Mouse (Mus musculus) adrenal gland, adult (tissue): ENCODE data around the gene Ssbp2.

Source experiments
- DNase-seq, 2 experiments: peaks; one replicate each; pipeline ENCODE4 v3.0.0; 2022 to 2023; ENCODE audit warnings: low spot score in 1 of 2; ENCODE audit not compliant: inconsistent age in 2 of 2

Gene Ssbp2

DNA sequence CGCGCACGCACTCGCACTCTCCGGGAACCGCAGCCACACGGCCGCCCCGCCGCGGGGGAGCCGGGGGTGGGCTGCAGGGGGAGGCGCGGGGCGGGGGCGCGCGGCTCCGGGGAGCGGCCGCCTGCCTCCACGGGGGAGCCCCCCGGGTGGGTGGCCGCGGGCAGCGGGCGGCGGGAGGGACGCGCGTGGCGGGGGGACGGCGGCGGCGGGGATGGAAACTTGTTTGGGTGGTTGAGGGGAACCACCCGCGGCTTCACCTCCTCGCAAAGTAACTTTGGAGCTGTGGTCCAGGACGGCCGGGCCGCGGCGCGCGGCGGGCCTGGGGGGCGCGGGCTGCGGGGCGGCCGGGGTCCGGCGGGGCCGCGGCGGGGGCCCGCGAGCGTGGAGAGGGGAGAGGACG lies 1.2 kb downstream of the Ssbp2 start:
- no peak for DNase-seq

DNA sequence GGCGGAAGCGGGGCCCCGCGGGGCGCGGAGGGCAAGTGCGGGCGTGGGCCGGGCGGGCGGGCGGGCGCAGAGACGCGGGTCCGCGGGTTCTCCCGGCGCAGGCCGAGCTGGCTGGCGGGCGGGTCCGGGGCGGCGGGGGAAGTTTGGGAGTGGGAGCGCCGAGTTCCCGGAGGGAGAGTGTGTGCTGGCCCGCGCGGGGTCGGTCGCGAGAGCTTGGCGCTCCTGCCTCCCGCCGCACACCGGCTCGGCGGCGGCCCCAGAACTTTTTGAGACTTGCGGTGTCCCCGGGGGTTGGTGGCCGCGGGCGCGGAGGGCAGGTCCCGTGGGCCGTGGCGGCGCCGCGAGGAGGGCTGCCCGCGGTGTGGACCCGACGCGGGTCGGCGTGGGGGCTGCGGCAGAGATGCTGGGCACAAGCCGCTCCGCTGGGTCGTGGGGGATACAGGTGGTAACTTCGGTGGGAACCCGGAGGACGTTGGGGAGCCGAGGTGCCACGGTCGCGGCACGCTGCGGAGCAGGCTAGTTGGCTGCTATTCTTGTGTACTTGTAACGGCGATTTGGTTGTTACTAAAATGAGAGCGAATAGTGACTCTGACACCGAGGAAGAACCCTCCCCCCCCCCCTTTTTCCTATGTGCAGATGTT lies 1.7 kb downstream of the Ssbp2 start:
- DNase-seq: peak; percentile 62 to 82

DNA sequence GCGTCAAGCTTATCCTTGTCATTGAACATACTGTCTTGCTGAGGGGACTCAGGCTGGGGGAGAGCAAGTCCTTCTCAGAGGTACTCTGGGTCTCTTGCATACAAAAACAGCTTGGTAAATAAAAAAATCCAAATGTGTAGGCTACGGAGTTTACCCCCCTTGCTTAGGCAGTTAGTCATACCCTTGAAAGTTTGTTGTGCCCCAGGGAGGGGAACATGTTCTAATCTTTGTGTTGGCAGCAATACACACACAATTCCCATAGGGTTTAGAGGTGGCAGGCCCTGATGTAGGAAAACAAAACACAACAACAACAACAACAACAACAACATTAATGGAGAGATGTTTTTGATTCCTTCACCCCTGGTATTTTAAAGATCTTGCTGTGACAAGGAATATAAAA lies 2.3 kb downstream of the Ssbp2 start:
- peak in 1 of 2 experiments; percentile 60 for DNase-seq

DNA sequence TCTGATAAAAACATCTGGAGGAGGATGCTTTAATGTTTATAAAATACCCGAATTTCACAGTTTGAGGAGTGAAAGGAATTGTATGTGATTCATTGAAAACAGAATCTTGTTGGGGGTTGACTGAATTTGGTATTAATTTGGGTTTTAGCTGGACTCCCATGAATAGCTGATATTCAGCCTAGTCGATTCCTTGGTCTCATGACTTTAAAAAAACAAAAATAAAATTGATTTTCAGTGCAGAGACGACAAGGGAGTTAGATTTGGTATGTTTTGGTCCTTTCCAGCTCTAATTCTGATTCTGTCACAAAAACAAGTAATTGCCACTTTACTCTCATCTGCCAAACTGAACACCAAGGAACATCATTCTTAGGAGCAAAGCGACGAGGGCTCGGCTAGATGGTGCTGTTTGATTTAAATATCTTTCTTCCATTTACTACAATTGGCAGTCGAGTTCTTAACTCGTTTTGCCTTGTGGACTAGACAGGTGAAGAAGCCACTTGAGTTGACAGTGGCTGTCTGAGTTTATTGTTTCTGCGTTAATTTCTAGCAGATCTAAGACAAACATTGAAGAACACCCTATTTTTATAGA lies 2.9 kb downstream of the Ssbp2 start:
- DNase-seq: peak; percentile 14 to 64

DNA sequence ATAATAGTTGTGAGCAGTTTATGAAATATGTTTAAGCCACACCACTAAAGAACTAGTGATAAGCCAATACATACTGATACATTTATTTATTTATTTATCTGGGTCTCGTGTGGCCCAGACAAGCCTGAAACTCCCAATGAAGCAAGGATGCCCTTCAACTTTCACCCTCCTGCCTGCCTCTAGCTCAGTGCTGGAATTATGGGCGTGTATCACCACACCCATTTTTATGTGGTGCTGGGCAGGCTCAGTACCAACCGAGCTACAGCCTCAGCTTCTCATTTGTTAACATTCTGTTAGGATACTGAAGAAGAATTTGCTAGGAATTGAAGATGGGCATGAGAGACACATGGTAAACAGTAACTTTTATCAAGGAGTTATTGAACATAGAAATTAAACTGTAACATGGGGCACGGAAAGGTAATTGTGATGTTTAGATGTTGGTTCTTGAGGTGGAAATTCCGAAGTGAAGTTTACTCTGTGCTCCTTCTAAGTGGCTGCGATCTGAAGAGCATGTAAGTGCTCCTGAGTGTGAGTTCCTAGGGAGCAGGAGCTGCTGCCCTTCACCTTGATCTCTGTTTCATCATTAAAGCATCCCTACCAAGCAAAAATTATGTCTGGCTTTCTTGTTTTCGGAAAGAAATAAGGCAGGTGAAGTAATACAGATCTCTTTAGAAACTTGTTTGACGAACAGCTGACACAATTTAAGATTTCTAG lies 5.1 kb downstream of the Ssbp2 start:
- no peak for DNase-seq

DNA sequence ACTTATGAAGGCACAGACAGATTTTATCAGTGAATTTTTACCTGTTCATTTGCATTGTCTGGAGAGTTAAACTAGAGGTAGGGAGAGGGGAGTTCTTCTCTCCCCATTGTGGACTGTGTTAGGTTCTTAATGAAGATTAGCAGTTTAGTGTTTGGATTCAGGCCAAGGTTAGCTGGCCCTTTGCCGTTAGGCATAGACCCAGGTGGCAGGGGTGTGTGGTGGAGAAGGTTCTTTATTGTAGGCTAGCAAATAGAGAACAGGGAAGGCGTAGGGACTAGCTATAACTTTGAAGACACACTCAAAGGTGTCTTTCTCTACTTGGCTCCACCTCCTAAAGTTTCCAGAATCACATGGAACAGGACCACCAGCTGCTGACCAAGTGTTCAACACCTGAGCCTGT lies 11.5 kb downstream of the Ssbp2 start:
- DNase-seq: peak in 1 of 2 experiments; percentile 47

DNA sequence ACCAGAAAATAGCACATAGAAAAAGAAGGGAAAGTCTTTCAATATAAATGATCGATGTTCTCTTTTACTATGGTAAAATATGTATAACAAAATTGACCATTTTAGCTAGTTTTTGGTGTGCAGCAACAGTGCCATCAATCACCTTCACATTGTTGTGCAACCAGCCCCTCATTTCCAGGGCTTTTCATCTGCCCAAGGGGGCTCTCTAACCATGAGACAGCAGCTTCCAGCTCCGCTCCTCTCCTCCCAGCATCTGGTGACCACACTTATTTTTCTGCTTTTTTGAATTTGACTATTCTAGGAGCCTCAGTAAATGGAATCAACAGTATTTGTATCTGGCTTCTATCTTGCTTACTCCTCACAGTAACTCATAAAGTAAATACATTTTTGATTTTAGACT lies 11.9 kb downstream of the Ssbp2 start:
- DNase-seq: no peak

DNA sequence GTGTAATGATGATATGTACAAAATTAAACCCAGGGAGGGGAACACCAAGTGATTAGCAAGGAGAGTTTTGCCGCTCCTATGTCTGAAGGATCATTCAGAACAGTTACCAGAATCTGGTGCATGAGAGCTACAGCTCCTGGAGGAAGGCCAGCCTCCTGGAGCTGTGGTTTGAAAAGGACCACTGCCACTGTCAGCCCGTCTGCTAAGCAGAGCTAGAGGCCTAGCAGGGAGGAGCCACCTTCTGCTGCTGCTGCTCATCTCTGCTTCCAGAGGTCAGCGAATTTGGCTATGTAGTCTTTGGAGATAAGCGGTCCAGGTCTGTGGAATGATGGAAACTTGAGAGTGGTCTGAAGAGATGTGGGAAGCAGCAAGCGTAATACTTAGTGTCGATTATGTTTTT lies 13.4 kb downstream of the Ssbp2 start:
- DNase-seq: no peak

DNA sequence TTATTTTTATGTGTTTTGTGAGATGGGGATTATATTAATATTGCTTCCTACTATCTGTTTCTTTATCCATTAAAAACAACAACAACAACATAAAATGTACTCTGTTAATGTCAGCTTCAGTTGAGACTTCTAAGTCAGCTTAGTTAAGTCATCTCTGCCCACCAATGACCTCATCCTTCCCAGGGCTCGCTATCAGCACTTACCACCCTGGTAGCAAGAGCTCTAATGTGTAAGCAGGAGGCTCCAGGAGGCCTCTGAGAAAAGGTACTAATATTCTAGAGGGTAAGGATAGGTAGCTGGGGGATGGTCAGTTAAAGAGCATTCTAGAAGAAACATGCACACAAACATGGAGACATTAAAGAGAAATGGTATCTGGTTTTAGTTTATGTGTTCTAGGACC lies 13.9 kb downstream of the Ssbp2 start:
- DNase-seq: no peak

DNA sequence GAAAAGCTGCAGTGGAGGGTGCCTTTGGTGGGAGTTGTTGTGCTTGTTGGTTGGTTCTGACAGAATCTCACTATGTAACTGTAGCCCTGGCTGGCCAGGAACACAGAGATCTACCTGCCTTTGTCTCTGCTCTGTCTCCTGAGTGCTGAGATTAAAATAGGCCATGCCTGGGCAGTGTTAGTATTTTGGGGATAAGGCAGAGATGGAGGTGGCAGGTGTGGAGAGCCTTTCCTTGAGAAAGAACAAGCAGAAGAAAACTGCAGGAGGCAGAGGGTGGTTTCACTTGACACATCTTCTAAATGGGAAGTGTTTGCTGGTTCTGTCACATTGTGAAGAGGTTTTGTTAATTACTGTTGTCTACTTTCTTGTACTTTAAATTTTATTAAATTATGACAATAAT lies 15.8 kb downstream of the Ssbp2 start:
- DNase-seq: no peak

DNA sequence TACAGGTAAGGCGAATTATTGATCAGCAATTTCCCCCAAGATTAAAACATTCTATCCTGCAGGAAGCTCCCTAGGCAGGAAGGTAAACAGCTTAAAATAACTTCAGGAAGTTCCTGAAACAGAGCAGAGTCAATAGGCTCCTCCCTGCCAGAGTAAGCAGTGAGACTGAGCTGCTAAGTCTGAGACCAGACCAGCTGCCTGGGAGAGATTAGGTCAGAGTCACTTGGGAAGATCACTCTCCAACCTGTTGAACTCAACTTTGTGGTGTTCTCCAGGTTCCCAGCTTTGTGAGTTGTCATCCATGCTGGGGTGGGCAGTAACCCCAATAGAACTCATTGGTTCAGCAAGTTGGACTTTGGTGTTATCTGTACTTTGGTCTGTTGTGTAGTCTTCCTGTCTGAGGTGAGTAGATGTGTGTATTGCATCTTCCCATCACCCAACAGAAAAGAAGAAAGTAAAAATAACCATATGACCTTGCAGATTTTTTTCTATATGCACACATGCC lies 16.6 kb downstream of the Ssbp2 start:
- DNase-seq: no peak

DNA sequence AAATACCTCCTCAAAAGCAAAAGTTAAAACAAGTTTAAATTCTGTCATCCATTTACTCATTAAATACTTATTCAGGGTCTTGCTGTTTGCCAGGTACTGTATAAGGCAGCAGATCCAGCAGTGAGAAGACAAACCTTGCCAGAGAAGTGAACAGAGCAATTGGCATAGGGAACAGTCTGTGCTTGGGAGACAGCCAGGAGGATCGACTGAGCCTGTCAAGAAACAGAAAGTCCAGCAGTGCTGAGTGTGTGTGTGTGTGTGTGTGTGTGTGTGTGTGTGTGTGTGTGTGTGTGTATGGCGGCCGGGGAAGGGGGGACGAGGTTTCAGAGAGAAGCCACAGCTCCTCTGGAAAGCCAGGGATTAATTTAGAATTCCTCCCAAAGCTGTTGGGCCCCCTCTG lies 17.9 kb downstream of the Ssbp2 start:
- peak; percentile 74 to 84 for DNase-seq

DNA sequence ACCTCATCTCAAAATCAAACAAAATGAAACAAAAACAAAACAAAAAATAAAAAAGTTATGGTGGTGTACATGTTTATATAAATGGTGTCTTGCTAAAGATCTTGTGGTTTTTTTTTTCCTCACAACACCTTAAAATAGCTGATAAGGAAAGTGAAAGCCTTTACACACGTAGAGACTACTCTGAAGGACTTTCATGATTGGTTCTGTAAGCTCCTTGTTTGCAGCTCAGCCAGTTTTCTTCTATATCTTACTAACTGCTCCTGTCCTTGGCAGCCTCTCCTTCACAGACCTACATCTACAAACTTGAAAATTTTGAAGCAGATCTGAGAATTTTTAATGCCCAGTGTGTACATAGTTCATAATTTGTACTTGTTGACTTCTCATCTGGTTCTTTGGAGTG lies 24.2 kb downstream of the Ssbp2 start:
- DNase-seq: no peak

DNA sequence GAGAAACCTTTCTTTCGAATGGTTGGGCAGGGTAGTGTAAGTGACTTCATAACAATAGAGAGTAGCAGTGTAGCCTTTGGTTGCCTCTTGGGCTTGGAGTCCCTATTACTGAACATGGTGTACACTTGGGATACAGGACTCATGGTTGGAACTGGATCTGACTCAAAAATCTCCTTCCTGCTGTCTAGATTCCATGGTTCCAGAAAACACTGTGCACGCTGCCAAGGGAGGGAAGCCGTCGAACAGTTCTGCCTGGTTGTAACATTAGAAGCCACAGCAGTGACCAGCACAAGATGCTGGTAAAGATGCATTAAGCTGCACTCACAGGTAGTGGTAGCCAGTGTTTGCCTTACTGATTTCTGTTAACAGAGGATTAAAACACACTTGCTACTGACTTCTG lies 32.0 kb downstream of the Ssbp2 start:
- DNase-seq: no peak

DNA sequence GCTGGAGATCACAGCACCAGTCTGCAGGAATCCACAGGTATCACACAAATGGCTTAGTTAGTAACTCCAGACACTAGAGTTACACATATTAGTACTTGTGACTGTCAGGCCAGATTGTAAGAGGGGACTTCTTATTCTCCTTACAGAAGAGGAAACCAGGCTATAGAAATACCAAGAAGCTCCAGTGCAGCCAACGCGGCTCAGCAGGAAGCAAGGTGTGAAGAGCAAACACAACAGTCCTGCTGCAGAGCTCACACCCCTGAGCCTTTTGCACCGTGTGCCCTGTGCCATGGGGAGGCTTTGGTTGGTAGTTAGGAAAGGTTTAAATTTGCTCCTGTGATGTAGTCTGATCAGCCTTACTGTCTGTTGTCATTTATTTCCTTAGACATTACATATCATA lies 37.0 kb downstream of the Ssbp2 start:
- DNase-seq: no peak

DNA sequence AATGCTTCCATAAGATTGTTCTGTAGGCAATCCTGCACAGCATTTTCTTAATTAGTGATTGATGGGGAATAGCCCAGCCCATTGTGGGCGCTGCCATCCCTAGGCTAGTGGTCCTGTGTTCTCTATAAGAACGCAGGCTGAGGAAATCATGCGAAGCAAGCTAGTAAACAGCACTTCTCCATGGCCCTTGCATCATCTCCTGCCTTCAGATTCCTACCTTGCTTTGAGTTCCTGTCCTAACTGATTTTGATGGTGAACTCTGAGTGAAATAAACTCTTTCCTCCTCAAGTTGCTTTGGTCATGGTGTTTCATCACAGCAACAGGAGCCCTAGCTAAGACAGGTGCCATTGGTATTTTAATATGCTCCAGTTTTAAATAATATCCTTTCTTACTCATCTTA lies 41.7 kb downstream of the Ssbp2 start:
- no peak for DNase-seq

DNA sequence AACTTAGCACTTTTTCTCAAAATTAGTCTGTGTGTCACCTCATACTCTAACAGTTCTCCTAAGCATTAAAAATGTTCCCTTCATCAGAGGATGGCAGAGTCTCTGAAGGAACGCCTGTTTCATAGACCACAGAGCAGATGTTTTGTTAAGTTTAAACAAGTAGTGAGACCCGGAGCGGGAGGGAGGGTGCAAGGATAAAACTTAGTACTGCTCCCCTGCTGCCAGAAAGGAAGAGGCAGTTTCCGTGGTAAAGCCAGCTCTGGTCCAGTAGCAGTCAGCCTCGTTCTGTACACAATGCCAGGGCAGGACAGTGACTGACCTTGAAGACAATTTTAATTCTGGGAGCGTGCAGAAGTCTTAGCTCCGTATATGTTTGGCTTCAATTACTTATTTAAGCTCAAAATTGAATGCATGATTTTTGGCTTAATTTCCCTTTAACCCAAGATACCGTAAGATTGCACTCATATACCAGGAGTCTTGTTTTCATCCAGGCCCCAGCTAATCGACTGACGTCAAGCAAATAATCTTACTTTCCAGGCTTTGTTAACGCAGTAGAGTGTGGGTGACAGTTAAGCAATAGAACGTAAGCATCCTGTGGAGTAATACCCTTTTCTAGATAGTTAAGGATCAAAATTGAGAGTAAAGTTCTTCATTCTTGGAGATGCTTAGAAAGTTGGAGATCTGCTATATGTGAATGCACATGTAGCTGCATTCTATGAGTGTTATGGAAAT lies 42.7 kb downstream of the Ssbp2 start:
- DNase-seq: no peak

DNA sequence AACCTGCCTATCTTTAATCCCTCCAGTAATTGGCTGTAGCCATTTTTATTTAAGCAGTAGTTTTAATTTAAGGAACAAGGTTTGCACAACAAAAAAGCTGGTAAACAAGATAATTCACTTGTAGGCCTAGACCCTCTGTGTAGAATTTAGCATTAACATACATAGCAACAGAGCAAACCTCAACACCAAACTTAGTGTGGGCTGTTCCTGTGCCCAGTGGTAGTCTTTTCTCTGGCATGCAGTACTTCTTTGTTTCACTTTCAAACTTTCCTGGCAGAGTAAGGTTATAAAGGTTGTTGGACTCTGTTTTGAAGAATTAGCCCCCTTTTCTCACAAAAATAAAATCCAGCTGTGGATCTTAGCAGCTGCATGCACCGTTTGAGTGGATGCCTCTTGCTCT lies 48.9 kb downstream of the Ssbp2 start:
- DNase-seq: no peak

DNA sequence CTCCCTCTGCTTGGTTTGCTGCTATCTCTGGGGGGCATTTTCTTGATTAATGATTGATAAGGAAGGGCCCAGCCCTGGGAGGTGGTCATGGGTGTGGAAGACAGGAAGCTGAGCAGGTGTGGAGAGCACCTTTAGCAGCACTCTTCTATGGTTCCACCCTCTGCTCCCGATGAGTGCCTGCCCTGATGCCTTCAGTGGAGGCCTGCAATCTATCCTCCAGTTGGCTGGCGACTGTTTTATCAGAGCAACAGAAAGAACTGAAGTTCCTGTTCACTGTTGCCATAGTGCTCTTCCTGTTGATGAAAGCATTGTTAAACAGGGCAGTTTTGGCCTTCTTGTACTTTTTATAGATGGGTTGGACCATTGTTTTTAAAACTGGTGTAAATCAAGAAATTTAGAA lies 49.4 kb downstream of the Ssbp2 start:
- no peak for DNase-seq

DNA sequence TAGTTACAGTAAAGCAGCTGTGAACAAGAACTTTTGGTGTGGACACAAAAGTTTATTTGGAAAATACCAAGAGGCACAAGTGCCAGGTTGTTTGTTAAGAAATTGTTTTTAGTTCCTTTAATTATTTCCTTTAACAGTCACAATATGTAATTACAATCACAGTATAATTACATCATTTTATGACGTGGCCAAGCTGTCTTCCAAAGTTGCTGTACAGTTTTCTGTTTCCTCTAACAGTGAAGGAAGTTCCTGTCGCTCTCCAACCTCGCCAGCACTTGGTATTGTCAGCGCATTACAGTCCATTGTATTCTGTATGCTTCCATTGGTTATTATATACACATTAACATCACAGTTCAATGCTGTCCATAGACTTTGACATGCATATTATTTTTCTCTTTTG lies 54.9 kb downstream of the Ssbp2 start:
- DNase-seq: no peak

DNA sequence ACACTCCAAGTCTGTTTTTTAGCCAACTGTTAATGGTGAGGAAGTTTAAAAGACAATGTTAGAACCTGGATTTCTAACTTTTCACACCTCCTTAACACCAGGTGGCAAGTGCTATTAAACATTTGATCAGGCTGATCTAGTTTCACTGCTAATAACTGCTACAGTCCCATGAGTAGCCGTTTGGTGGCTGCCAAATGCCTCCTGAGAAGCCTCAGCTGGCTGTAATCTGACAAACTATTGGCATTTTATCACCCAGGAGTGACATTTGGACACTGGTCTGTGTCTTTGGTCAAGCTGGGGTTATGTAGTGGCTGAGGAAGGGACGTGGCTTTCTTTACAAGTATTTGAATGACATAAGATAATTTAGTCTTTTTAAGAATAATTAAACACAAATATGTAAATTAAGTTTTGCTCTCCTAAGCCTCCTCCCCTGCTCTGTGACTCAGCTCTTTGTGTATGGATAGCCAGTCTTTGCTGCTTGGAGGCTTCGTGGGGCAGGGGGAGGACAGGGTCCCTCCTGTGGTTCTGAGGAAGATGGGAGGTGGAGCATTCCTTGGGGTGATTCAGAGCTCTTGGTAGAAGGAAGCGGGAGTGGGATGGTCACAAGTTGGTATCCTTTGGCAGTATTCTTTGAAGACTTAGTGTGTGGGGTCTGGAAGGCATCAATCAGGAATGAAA lies 60.1 kb downstream of the Ssbp2 start:
- DNase-seq: no peak
